Mouse (Mus musculus): ENCODE measurements around the gene Snx18.

DNA sequence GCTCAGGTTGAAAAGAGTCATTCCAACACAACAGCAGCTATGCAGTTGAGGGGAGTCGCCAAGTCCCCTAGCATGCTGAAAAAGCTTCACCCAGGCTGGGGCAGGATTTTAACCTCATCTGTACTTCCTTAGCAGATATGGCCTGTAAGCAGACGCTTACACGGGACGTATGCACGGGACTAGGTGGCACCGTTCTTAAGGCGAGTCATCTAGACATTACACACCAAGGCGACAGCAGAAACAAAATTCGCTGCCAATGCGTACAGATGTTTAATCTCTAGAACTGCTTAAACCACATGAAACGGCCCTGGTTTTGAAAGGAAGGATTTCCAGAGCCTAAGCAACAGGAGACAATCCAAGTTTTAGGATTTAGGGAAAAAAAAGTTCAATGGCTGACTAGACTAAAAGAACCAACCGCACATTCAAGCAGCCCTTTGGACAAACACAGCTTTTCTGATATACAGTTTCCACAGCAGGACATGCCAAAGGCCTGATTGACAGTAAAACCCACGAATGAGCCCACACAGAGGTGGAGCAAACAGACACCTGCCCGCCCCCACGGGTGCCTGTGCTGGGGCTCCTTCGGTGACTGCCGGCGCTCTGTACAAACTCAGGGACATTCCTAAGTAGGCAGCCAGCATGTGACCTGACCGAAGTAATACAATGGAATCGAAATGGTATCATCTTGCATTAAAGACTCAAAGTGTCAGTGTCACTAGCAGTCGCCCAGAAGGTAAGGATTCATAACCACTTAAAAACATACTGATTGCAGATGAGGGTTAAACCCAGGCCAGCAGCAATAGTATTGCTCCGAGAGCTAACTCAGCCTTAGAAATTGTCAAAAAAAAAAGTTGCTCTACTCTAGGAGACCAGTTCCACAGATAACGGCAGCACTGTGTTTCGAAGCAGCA lies 3.5 kb downstream of the Snx18 start:
- no peak for TF ChIP-seq POLR2A (IDR thresholded peaks at IDR 0.05; ENCODE audit: low read depth, low read length)
- no peak for TF ChIP-seq CTCF (IDR thresholded peaks at IDR 0.05; ENCODE audit: extremely low read depth, insufficient read length, insufficient replicate concordance, low read depth, low read length)
